Mouse (Mus musculus): ENCODE data around the gene Olfr907. TPM values are rescaled to one million over a fixed set of nuclear protein-coding genes. Genes with fewer than 3 reads are reported as not detected.

Olfr907 gene
- polyA plus RNA-seq, 1 experiment from 2014 or later: not detected

Other genes with a start within 250 kb of the Olfr907 start
- gene Olfr143, start 243.0 kb upstream of the Olfr907 start, polyA plus RNA-seq (2015; fragmentation: Nextera tagmentation; extraction: Ambion mirVana): not detected in 2 replicates
- not detected in 2 replicates for gene Olfr895, start 227.9 kb upstream of the Olfr907 start, polyA plus RNA-seq (2015; fragmentation: Nextera tagmentation; extraction: Ambion mirVana)
- gene Olfr896-ps1, start 204.7 kb upstream of the Olfr907 start, polyA plus RNA-seq (2015; fragmentation: Nextera tagmentation; extraction: Ambion mirVana): not detected in 2 replicates
- gene Olfr25, start 166.7 kb upstream of the Olfr907 start, polyA plus RNA-seq (2015; fragmentation: Nextera tagmentation; extraction: Ambion mirVana): not detected in 2 replicates
- gene Olfr898, start 147.4 kb upstream of the Olfr907 start, polyA plus RNA-seq (2015; fragmentation: Nextera tagmentation; extraction: Ambion mirVana): not detected in 2 replicates
- gene Olfr250, start 128.9 kb upstream of the Olfr907 start, polyA plus RNA-seq (2015; fragmentation: Nextera tagmentation; extraction: Ambion mirVana): not detected in 2 replicates
- gene Olfr251, start 118.7 kb upstream of the Olfr907 start, polyA plus RNA-seq (2015; fragmentation: Nextera tagmentation; extraction: Ambion mirVana): not detected in 2 replicates
- not detected in 2 replicates for gene Olfr147, start 94.1 kb upstream of the Olfr907 start, polyA plus RNA-seq (2015; fragmentation: Nextera tagmentation; extraction: Ambion mirVana)
- not detected in 2 replicates for gene Olfr901, start 66.3 kb upstream of the Olfr907 start, polyA plus RNA-seq (2015; fragmentation: Nextera tagmentation; extraction: Ambion mirVana)
- not detected in 2 replicates for gene Olfr902, start 48.1 kb upstream of the Olfr907 start, polyA plus RNA-seq (2015; fragmentation: Nextera tagmentation; extraction: Ambion mirVana)
- not detected in 2 replicates for gene Olfr904, start 32.7 kb upstream of the Olfr907 start, polyA plus RNA-seq (2015; fragmentation: Nextera tagmentation; extraction: Ambion mirVana)
- not detected in 2 replicates for gene Olfr905, start 24.7 kb upstream of the Olfr907 start, polyA plus RNA-seq (2015; fragmentation: Nextera tagmentation; extraction: Ambion mirVana)
- gene Olfr906, start 8.7 kb upstream of the Olfr907 start, polyA plus RNA-seq (2015; fragmentation: Nextera tagmentation; extraction: Ambion mirVana): not detected in 2 replicates
- gene Olfr911-ps1, start 25.8 kb downstream of the Olfr907 start, polyA plus RNA-seq (2015; fragmentation: Nextera tagmentation; extraction: Ambion mirVana): not detected in 2 replicates
- not detected in 2 replicates for gene Olfr910, start 42.0 kb downstream of the Olfr907 start, polyA plus RNA-seq (2015; fragmentation: Nextera tagmentation; extraction: Ambion mirVana)
- not detected in 2 replicates for gene Olfr912, start 84.4 kb downstream of the Olfr907 start, polyA plus RNA-seq (2015; fragmentation: Nextera tagmentation; extraction: Ambion mirVana)
- gene Olfr913, start 97.0 kb downstream of the Olfr907 start, polyA plus RNA-seq (2015; fragmentation: Nextera tagmentation; extraction: Ambion mirVana): not detected in 2 replicates
- not detected in 2 replicates for gene Olfr914, start 109.3 kb downstream of the Olfr907 start, polyA plus RNA-seq (2015; fragmentation: Nextera tagmentation; extraction: Ambion mirVana)
- not detected in 2 replicates for gene Olfr916, start 164.1 kb downstream of the Olfr907 start, polyA plus RNA-seq (2015; fragmentation: Nextera tagmentation; extraction: Ambion mirVana)
- not detected in 2 replicates for gene Olfr917, start 170.0 kb downstream of the Olfr907 start, polyA plus RNA-seq (2015; fragmentation: Nextera tagmentation; extraction: Ambion mirVana)
- not detected in 2 replicates for gene Olfr918, start 178.8 kb downstream of the Olfr907 start, polyA plus RNA-seq (2015; fragmentation: Nextera tagmentation; extraction: Ambion mirVana)
- not detected in 2 replicates for gene Olfr919, start 207.9 kb downstream of the Olfr907 start, polyA plus RNA-seq (2015; fragmentation: Nextera tagmentation; extraction: Ambion mirVana)
- 25.2 and 26.6 TPM in 2 replicates for gene Vwa5a, start 222.5 kb downstream of the Olfr907 start, polyA plus RNA-seq (2015; fragmentation: Nextera tagmentation; extraction: Ambion mirVana)

All from stomach, embryonic 16.5 days (tissue).